Mouse (Mus musculus): ENCODE results near the gene Dhx8.
A peak's percentile ranks its signal among the peaks of the same experiment; 100 is the strongest.

Dhx8 gene

DNA sequence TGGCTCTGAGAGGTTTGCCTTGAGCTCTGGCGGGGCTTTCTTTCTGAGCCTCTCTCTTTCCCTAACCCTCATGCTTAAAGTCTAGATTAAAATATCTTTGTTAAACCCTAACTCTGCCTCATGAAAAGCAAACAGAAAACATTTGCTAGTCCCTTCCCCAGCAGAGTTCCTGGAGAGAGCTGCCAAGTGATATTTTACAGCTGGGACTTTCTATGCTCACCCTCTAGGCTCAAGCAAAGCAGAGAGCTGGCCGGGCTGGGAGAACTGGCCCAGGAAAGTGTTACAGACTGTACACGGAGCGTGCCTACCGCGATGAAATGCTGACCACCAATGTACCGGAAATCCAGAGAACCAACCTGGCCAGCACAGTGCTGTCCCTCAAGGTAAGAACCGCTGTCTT is 24.6 kb downstream of the Dhx8 start:
- no peak for DNase-seq

DNA sequence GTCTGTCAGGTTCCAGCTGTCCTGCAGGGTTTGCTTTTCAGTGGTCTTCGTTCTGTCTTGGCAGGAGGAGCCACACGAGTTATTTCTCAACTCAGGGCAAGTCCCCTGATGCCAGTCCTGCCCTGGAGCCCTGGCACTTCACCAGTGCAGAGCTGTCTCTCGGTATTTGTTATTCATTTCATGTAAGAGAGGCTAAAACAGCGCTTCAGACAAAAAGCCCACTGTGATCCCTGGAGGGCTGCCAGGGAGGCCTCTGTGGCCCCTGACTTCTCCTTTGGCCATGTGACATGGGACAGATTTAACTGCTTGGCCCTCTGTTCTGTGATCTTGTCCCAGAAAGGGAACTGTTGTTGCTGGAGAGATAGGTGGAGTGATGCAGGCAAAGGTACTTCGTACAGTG is 25.7 kb downstream of the Dhx8 start:
- DNase-seq: no peak

DNA sequence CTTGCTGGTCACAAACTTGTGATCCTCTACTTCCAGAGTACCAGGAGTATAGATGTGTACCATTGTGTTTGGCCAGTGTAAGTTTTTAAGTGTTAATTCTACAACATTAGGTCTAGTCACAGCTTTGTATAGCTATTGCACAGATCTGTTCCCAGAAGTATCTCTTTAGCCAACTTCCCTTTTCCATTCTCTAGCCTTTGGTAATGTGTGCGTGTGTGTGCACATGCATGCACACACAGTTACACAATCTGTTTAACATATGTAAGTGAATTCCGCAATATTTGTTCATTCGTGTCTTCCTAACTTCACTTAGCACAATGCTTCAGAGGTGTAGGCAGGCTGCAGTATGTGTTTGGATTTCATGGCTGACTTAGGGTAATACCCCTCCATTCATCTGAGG is 26.8 kb downstream of the Dhx8 start:
- DNase-seq: no peak

DNA sequence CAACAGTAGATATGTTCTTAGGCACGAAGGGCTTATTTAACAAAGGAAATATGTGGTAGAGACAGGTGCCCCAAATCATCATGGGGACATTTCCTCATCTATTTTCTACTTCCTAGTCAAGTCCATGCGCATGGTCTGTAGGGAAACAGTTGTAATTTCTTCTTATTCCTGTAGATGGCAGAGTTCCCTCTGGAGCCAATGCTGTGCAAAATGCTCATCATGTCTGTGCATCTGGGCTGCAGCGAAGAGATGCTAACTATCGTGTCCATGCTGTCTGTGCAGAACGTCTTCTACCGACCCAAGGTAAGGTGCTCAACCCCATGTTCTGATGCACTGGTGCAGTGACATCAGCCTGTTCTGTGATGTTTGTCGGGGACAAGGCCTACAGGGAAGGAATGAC is 31.0 kb downstream of the Dhx8 start:
- peak; percentile 78 for DNase-seq

DNA sequence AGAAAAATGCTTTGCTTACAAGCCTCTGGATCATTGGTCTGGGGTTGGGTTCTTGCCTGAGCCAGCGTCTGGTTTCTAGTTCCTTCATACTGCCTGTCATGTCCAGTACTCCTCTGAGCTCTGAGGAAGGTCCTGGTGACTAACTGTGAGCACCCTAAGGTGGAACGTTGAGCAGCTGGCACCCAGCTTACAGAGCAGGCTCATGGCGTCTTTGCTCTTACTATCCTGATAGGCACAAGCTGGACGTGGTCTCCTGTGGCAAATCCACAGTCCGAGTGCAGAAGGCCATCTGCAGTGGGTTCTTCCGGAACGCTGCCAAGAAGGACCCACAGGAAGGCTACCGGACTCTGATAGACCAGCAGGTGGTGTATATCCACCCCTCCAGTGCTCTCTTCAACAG is 31.8 kb downstream of the Dhx8 start:
- DNase-seq: no peak

DNA sequence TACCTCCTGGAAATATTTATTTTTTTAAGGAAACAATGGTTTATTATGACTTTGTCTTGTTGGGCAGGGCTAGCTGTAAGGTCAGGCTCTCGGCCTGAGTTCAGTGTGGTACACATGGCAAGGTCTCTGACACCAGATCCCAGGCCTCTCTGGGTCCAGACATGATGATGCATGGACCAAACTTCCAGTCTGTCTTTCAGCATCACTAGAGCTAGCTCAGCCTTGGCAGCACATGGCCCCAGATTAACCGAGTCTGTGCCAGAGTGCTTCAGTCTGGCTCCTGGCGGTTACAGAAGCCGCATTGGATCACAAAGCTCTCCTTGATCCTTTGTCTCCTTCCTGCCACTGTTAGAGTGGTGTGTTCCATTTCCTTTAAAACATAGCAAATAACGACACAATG is 34.6 kb downstream of the Dhx8 start:
- DNase-seq: no peak

DNA sequence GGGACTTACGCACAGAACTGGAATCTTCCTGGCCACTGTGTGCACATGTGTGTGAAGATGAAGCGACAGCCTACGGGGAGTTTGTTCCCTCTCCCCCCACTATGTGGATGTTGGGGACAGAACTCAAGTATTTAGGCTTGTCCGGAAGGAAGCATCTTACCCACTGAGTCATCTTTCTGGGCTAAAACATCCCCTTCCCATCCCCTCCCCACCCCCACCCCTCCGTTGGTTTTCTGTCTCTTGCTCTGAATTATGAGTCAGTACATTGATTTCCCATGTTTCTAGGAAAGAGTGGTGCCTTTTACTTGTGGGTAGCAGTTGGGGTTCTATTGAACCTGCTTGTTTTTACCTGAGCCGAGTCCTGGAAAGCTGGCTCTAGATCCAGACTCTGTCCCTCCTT is 36.0 kb downstream of the Dhx8 start:
- no peak for DNase-seq

DNA sequence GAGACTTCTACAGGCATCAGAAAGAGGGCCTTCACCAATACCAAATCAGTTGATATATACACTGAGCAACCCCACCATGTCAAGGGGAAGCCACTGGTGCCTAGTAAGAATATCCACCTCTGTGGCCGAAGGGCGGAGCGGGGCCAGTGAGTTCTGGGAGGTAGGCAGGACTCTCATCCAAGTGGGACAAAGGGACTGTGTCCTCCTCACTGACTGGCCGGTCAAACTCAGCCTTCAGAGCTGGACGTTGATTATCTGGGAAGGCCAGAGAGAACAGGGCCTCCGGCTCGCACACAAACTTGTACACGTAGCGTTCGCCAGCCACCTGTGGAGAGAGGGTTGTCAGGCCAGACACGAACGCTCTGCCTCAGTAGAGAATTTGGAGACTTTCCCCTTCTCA is 37.5 kb downstream of the Dhx8 start:
- DNase-seq: no peak

DNA sequence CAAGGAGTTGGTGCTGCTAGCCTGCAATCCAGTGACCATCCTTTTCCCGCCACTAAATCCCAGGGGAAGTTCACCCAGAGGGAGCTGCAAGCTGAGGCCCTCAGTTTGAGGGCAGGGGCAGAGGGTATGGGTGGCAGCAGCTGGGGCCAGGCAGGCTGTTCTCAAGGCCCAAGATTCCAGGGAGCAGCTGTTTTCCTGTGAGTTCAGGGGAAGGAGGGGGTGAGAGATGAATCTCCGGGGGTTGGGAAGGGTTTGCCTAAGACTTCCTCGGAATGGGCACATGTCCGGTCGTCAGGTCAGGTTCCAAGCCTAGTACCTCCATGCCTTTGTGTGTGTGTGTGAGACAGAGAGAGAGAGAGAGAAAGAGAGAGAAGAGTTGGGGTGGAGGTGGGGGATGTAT is 39.3 kb downstream of the Dhx8 start:
- DNase-seq: peak; percentile 48

DNA sequence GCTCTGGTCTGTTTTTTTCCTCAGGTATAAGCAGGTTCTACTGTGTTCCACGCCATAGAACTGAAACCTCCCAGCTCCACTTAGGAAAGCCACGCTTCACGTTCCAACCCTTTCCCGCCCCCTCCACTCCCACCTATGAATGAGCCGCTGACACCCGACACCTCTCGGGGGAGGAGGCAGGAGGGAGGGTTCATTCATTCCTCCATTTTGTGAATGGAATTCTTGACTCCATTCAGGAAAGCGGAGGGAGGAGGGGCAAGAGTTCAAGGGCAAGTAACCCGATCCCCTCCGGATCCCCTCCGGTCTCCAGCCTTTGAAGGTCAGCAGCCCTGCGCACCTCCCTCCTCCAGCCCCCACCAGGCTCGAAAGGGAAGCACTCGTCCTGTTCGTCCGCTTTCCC is 39.7 kb downstream of the Dhx8 start:
- peak; percentile 95 for DNase-seq

DNA sequence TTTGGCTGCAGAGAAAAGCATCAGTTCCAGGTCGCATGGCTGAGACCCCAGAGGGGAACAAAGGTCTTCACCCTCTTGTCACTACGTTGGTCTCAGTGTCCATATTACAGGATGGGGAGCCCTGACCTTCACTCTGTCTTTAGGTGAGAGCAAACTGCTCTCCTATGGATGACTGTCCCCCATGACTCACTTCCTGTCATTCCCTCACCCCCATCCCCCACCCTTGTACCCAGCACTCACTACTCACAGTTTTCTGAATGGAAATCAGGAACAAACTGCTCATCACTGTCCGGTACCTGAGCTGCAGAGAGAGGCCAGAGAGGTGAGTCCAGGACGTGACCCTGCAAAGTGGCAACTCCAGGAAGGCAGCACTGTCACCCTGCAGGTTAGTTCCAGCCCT is 44.1 kb downstream of the Dhx8 start:
- DNase-seq: no peak

DNA sequence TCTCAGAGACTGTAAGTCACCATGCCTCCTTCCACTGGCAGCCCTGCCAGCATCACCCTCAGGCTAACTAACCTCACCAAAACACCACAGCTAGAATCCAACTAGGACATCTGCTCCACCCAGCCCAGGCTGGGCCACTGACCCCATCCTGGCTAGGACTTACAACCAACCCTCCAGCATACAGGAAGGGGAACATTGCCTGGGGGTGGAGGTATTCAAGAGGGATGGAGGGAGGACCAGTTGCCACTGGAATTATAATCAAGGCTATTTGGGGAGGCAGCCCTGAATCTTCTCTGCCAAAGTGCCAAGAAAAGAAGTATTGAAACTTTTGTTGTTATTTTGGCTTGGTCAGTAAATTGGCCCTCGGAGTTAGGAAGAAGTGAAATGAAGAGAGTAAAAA is 50.4 kb downstream of the Dhx8 start:
- no peak for DNase-seq

DNA sequence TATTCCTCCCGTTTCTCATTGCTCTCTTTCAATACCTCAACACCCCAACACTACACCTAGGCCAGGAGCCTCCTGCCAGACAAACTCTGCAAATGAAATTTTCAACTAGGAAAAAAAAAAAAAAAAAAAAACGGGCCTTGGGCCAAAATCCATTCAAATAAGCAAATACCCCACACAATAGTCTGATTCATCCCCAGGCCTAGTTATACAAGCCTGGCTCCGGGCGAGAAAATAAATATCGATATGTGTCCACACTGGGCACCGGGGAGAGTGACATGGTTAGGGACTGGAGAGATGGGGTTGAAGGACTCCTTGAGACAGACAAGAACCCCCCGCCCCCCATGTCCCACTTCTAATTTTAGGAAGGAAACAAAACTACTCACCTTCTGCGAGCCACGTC is 50.9 kb downstream of the Dhx8 start:
- DNase-seq: no peak

DNA sequence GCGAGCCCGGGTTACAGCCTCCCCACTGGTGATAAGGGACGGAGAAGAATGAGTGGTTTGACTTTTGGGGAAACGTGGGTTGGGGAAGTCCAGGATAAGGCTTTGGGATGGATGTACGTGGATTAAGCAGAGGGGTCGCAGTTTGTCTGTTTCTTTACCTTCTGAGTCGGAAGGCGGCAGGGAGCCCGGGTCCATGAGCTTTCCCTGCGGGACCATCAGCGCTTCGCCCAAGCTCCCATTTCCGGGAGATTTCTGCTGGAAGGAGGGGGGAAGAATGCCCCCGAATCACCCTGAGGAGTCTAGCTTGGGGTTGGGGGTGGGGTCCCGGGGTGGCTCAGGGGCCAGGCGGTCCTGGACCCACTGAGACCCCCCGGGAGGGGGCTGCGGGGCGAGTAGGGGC is 51.4 kb downstream of the Dhx8 start:
- DNase-seq: peak; percentile 33

DNA sequence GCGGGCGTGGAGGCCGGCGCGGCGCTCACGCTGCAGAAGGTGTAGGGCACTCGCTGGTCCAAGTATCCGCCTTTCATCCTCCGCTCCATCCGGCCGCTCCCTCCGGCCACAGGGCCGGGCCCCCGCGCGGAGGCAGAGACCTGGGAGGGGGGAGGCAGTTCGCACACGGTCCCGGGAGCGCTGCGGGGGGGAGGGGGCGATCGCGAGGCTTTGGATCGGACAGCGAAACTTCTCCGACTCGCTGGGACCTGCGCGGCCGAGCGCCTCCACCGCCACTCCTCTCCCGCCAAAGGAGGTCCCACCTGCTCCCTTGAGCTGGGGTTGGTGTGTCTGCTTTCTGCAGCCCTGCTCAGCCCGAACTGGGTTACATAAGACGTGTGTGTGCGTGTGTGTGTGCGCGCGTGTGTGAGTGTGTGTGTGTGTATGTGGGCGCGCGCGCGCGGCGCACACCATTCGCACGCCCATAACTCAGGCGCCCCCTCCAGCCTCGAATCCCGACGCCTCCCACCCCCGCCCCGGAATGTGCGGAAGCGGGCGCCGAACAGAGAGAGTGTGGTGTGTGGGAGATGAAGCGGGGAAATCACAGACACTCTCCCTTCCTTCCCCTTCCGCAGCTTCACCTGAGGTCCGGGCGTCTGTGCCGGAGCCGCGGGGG is 51.9 kb downstream of the Dhx8 start:
- DNase-seq: peak; percentile 62

DNA sequence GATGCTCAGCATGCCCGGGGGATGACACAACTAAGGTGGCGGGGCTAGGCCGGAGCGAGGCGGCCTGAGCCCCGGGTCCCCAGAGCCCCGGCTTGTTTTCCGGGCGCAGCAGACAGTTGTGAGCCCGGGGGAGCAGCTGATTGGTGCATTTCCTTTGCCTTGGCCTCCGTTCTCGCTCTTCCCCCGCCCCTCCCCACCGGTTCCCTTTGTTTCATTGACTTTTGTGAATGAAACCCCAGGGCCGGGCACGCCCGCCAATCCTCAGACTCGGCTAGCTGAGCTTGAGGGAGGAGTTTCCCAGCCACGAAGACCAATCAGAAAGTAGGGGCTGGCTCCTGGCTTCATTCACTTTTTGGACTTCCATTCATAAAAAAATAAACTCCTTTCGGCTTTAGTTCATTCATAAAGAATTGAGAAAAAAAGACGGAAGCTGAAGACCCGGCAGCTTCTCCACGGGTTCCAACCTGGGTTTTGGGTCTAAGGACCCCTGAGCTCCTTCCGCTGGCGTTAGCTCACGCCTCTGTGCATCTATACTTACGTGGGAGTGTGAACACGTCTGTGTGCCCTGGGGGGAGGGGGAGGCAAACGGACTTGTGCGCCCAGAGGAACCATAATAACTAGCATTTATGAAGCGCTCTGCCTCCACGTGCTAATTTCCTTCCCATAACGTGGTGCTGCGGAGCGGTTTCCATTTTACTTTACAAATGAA is 52.6 kb downstream of the Dhx8 start, which contains the start of gene Etv4:
TSS of gene Etv4 (minus strand) at position 229 of the 709 bp plus-strand sequence.
- DNase-seq: peak; percentile 97

DNA sequence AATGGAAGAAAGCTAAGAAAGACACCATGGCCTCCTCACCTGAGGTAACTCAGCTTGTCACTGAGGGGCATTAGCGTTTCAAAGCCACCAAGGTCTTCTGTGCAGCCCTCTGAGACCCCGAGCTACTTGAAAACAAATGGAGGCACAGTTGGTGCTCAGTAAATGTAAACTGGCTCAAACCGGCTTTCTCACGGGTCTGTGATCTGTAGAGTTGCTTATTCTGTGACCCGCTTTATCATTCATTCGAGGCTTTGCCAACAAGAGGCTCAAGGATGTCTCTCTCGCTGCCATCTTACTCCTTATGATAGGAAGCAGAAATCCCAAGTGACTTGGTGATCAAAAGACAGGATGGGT is 53.1 kb downstream of the Dhx8 start:
- DNase-seq: no peak

DNA sequence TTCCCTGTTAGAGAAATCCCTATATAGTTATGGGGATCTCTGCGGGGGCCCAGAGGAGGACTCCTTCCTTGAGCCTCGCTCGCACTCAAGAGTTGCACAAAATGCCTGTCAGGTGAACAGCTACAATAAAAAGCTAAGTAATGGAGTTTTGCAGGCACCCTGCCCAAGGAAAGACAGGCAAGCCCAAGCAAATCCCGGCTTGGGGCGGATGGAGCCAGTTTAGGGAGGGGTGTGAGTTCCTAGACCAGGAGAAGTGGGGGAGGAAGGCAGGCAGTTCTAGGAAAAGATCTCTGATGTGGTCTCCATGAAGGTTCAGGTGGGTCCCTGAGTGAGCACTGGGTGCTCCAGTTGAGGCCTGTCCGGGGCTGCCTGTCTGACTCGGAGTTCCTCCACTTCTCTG is 53.9 kb downstream of the Dhx8 start:
- DNase-seq: no peak

DNA sequence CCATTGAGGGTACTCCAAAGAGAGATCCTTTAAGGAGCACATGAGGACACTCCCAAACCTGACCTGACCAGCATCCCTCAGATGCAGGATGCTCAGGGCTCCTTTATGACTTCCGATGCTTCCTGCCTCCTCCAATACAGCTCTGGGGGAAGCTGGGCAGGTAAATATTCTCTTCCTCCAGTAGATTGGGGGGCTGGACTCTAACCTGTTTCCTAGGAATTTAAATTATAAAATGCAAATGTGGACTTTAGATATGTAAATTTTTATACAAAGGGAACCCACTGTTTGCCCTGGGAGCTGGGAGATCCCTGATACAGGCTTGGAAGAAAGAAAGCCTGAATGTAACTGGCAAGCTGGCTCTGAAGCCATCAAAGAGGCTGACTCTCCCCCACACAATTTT is 54.7 kb downstream of the Dhx8 start:
- no peak for DNase-seq

DNA sequence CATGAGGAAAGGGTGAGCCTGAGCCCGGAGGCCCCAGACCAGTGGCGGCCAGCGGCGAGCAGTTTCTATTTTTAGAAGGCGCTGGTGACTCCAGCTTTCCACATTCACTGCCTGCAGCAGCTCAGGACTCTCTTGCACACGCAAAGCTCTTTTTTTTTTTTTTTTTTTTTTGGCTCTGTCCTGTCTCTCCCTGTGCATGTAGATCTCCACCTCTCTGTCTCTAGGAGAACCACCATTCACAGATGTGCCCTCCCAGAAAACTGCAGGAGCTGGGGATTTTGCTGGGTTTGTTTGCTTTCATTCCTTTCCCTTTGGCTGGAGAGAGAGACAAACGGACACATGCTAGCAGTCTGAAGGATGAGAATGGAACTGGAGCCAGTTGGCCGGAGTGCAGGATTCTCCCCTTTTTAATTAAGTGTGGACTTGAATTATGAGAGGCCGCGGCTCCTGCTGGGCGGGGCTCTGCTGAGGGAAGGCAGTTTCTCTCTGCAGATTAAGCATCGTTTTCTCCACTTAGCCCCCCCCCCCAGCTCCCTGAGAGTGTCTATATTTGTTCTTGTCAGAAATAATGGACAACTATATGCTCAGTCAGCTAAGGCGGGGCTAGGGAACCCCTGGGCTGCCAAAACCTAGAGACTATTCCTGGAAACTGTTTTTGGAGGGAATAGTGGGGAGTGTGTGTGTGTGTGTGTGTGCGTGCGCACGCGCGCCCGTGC is 58.2 kb downstream of the Dhx8 start:
- no peak for DNase-seq

DNA sequence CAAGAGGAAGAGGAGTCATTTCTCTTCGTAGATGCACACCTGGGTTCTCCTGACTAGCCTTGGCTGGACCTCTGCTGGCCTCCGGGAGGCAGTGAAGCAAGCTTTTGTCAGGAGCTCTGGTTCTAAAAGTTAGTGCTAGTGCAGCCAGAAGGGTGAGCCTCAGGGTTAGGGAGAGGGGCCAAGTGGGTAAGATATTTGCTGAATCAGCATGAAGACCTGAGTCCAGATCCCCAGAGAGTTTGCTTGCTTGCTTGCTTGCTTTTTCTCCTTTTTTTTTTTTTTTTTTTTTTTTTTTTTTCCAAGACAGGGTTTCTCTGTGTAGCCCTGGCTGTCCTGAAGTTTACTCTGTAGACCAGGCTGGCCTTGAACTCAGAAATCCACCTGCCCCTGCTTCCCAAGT is 64.6 kb downstream of the Dhx8 start:
- no peak for DNase-seq

DNA sequence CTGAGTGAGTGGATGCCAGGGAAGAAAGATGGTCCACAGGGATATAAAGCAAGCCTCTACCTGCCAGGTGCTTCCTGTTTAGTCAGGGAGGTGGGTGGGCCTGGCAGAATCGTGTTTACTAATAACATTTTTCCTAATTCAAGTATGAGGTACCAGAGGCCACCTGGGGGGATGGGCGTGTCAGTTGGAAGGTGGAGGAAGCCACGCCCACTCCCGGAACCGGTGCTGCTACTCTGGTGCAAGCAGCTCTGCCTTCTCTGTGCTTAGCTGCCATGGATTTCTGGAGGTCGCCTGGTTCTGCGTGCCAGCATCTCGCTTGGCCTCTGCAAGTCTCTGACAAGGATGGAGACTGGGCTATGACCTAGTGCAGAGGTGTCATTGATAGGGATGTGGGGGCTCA is 65.4 kb downstream of the Dhx8 start:
- DNase-seq: no peak

DNA sequence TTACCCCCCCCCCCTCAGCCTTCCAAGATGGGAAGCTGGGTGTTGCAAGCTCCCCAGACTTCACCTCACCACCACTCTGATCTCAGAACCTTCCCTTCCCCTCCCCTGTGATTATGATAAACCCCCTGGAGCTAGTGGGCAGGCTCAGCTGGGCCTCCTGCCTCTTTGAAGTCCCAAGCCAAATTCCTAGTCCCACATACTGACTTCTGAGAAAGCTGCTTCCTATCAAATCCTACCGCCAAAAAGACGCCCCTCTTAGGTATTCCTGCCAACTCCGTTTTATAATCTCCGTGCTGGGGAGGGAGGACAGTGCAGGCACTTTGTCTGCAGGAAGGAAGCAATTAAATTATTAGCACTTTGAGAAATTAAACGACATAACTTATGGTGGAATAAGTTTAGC is 68.7 kb downstream of the Dhx8 start:
- no peak for DNase-seq

DNA sequence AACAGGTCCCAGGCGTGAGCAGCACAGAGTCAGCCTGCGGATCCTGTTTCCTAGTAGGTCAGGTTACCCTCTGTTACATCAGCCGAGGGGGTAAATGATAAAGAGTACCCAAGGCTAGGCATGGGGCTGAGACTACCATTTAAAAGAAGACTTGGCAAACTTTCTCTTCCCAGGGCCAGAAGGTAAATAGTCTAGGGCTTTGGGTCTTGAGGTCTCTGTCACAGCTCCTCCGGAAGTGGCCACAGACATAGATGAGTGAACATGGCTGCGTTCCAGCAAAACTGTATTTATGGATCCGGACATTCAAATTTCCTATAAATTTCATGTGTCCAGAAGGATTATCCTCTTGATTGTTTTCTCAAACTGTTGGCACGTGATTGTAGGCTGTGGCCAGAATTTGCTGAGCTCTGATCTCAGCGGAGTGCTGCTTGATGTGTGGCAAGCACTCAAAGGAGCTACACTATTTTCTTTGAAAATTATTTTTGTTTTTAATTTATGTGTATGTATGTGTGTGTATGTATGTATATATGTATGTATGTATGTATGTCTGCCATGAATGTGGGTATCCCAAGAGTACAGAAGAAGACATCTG is 72.5 kb downstream of the Dhx8 start:
- no peak for DNase-seq

All from embryo, embryonic 11 days (tissue).